Mouse (Mus musculus) erythroblast, embryonic 14.5 days (primary cell): ENCODE measurements around the gene Tmed10. TPM values are rescaled to one million over a fixed set of nuclear protein-coding genes. Genes with fewer than 3 reads are reported as not detected.

Source experiments
- H3K27me3 ChIP-seq: 2 replicates; pipeline ENCODE4 v1.6.1; 2012; ENCODE audit warnings: inconsistent platforms; ENCODE audit not compliant: control insufficient read depth
- H3K36me3 ChIP-seq: 2 replicates; pipeline ENCODE4 v1.6.1; 2012; ENCODE audit warnings: mild to moderate bottlenecking, inconsistent platforms; ENCODE audit not compliant: control insufficient read depth
- H3K4me1 ChIP-seq: 2 replicates; pipeline ENCODE4 v1.6.1; 2012; ENCODE audit warnings: inconsistent platforms; ENCODE audit not compliant: control insufficient read depth
- H3K4me3 ChIP-seq: replicated peaks from 2 replicates; pipeline ENCODE3; 2012; ENCODE audit warnings: moderate library complexity, mild to moderate bottlenecking, inconsistent platforms
- H3K9me3 ChIP-seq: 2 replicates; pipeline ENCODE4 v1.6.1; 2012; ENCODE audit warnings: low read length, inconsistent platforms, mixed read lengths; ENCODE audit not compliant: control insufficient read depth
- GATA1 ChIP-seq: IDR thresholded peaks from 2 replicates; pipeline ENCODE4 v1.6.1; 2012; ENCODE audit warnings: low read length, inconsistent platforms, mixed read lengths
- TAL1 ChIP-seq: IDR thresholded peaks from 3 replicates; pipeline ENCODE4 v1.6.1; 2012; ENCODE audit warnings: low read length, inconsistent platforms, mixed read lengths
- polyA plus RNA-seq: library from polyadenylated mRNA; stranded (reverse); fragments of >175 nt; gene quantifications from 2 replicates; pipeline ENCODE4 v1.2.3, GENCODE M21; 2012

The Tmed10 gene
- polyA plus RNA-seq, 1 experiment, result 20.4 TPM

GRCm38 (mm10) chr12:85361580-85361979 is 13.1 kb downstream of the Tmed10 start:
- TF ChIP-seq TAL1 (no peak), GATA1 (no peak)
- Histone ChIP-seq H3K27me3 (no peaks in the 10 kb centered on the region), H3K4me1 (peaks cover 6% of the 10 kb centered on the region)

GRCm38 (mm10) chr12:85361165-85361564 is 13.5 kb downstream of the Tmed10 start:
- Histone ChIP-seq H3K36me3 (peaks cover 26% of the 10 kb centered on the region), H3K9me3 (no peaks in the 10 kb centered on the region), H3K27me3 (no peaks in the 10 kb centered on the region), H3K4me3 (no peak overlapping the region), H3K4me1 (peaks cover 6% of the 10 kb centered on the region)
- TF ChIP-seq GATA1, result no peak
- no peak for TF ChIP-seq TAL1

More at GRCm38 (mm10) chr12:85361580-85361979, 13.1 kb downstream of the Tmed10 start:
- no peaks in the 10 kb centered on the region for H3K9me3 ChIP-seq
- no peak overlapping the region for H3K4me3 ChIP-seq
- H3K36me3 ChIP-seq, result peaks cover 28% of the 10 kb centered on the region

- H3K9me3 ChIP-seq, result no peaks in the 10 kb centered on the region
- no peaks in the 10 kb centered on the region for H3K4me1 ChIP-seq
- H3K36me3 ChIP-seq, result peaks cover 58% of the 10 kb centered on the region
- no peak overlapping the region for H3K4me3 ChIP-seq
- H3K27me3 ChIP-seq, result no peaks in the 10 kb centered on the region
- TF ChIP-seq GATA1, result no peak
- no peak for TF ChIP-seq TAL1
These were observed 20.6 kb downstream of the Tmed10 start for GRCm38 (mm10) chr12:85354061-85354460.

GRCm38 (mm10) chr12:85350407-85351232 is 24.0 kb downstream of the Tmed10 start:
- TF ChIP-seq TAL1 (no peak), GATA1 (no peak)
- Histone ChIP-seq H3K9me3 (no peaks in the 10 kb centered on the region), H3K27me3 (no peaks in the 10 kb centered on the region), H3K36me3 (peaks cover 83% of the 10 kb centered on the region), H3K4me3 (no peak overlapping the region), H3K4me1 (no peaks in the 10 kb centered on the region)

GRCm38 (mm10) chr12:85348338-85348737 is 26.3 kb downstream of the Tmed10 start:
- TF ChIP-seq GATA1 (no peak), TAL1 (no peak)

DNA sequence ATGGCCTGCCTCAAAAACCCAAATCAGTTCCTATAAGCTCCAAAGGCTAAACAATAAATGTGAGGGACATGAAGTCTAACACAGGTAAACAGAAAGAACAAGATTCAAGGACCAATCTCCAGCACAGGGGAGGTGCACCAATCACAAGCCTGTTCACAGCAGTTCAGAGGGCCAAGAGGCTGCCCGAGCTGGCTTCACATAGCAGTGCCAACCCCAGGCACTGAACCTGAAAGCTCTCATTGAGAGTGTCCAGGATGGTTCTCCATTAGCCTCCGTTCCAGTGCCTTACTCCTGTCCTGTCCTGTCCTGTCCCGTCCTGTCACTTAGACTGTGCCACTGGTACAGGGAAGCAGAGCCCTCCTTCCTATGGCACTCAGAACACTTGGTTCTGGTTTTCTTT is 27.5 kb downstream of the Tmed10 start:
- H3K4me3 ChIP-seq, result no peak overlapping the region
- H3K27me3 ChIP-seq, result no peaks in the 10 kb centered on the region
- peaks cover 83% of the 10 kb centered on the region for H3K36me3 ChIP-seq
- TF ChIP-seq GATA1 (no peak), TAL1 (no peak)
- H3K9me3 ChIP-seq, result no peaks in the 10 kb centered on the region
- H3K4me1 ChIP-seq, result peaks cover 1% of the 10 kb centered on the region

More at GRCm38 (mm10) chr12:85348338-85348737, 26.3 kb downstream of the Tmed10 start:
- no peaks in the 10 kb centered on the region for H3K27me3 ChIP-seq
- H3K9me3 ChIP-seq, result no peaks in the 10 kb centered on the region
- peaks cover 87% of the 10 kb centered on the region for H3K36me3 ChIP-seq
- peaks cover 1% of the 10 kb centered on the region for H3K4me1 ChIP-seq
- H3K4me3 ChIP-seq, result no peak overlapping the region

DNA sequence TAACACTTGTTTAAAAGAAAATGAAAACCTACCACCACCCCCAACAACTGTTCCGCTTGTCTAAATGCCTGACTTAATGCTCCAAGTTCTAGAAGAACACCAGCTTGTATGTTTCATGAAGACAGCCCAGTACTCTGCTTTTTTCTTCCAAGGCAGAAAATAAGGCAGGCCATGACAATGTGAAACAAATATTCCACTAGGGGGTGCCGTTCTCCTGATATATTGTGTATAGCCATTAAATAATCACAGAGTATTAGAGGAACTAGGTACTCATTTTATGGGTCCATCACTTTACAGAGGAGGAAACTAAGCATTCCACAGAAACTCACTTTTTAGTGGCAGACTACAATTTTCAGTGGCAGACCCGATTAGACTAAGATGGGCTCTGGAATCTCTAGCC is 28.3 kb downstream of the Tmed10 start:
- peaks cover 1% of the 10 kb centered on the region for H3K4me1 ChIP-seq
- H3K4me3 ChIP-seq, result no peak overlapping the region
- peaks cover 85% of the 10 kb centered on the region for H3K36me3 ChIP-seq
- H3K9me3 ChIP-seq, result no peaks in the 10 kb centered on the region
- H3K27me3 ChIP-seq, result no peaks in the 10 kb centered on the region
- TF ChIP-seq GATA1 (no peak), TAL1 (no peak)

DNA sequence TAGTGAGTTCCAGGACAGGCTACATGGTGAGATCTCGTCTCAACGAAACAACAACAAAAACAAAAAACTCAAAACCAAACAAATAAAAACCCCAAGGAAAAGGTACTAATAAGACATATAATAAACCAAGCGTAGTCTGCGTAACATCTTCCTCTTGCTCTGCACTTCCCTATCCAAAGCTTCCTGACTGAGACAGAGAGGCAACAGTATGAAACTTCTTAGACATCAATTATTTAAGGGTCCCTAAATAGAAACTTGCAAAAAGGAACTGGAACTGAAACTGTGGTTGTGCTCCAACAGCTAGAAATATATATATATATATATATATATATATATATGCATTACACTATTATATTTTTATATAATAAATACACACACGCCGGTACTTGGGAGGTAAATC is 29.1 kb downstream of the Tmed10 start:
- peaks cover 2% of the 10 kb centered on the region for H3K4me1 ChIP-seq
- no peaks in the 10 kb centered on the region for H3K9me3 ChIP-seq
- H3K36me3 ChIP-seq, result peaks cover 87% of the 10 kb centered on the region

GRCm38 (mm10) chr12:85344252-85344651 is 30.4 kb downstream of the Tmed10 start:
- Histone ChIP-seq H3K4me3 (no peak overlapping the region), H3K9me3 (no peaks in the 10 kb centered on the region), H3K4me1 (peaks cover 12% of the 10 kb centered on the region), H3K27me3 (no peaks in the 10 kb centered on the region), H3K36me3 (peaks cover 76% of the 10 kb centered on the region)
- TF ChIP-seq GATA1 (no peak), TAL1 (no peak)

More for the DNA sequence above, 29.1 kb downstream of the Tmed10 start:
- no peak for TF ChIP-seq GATA1
- TF ChIP-seq TAL1, result no peak
- Histone ChIP-seq H3K4me3 (no peak overlapping the region), H3K27me3 (no peaks in the 10 kb centered on the region)

DNA sequence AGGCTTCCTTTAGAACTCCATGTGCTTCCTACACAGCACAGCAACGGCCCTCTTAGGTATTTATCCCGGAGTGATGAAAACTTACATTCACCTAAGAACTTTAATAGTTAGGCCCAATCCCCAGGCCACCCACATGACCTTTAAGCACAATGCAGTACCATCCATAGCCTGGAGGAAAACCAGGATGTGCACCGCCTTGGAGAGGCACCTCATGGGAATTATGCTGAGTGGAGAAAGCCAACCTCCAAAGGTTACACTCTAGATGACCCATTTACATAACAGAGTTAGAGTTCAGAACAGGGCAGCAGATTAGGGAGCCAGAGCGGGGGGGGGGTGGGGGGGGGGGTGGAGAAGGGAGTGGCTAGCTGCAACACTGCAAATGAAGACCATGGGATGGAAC is 32.3 kb downstream of the Tmed10 start:
- no peak for TF ChIP-seq TAL1

More for the DNA sequence above, 32.3 kb downstream of the Tmed10 start:
- Histone ChIP-seq H3K27me3 (no peaks in the 10 kb centered on the region), H3K36me3 (peaks cover 58% of the 10 kb centered on the region), H3K9me3 (no peaks in the 10 kb centered on the region), H3K4me3 (no peak overlapping the region), H3K4me1 (peaks cover 25% of the 10 kb centered on the region)
